In genomic region chr7:68044621-68045020, GRCm38 (mm10) we compare ENCODE assay signal across 22 mouse cellular contexts.
"Had no signal": no experiment of that assay in that cellular context is flagged by ENCODE, and none has a peak within 500 bp of the region (broad histone marks: within the 10 kb centered on the region; RNA-seq: fewer than 3 reads in every experiment).

No protein-coding gene starts in this region.

- H3K36me3 ChIP-seq: heart, embryonic 10.5 days; heart, embryonic 12.5 days; hindbrain, embryonic 12.5 days; intestine, embryonic 15.5 days; liver, embryonic 13.5 days had no signal

- H3K27ac ChIP-seq: gastrocnemius, adult 2 months; heart, embryonic 10.5 days; hindbrain, embryonic 10.5 days; hindbrain, embryonic 12.5 days; hindbrain, embryonic 14.5 days; intestine, embryonic 15.5 days; layer of hippocampus, adult 2 months; left cerebral cortex, adult 2 months; limb, embryonic 10.5 days; limb, embryonic 12.5 days; liver, embryonic 13.5 days had no signal

- H3K27me3 ChIP-seq: heart, embryonic 12.5 days; hindbrain, embryonic 12.5 days; intestine, embryonic 15.5 days; limb, embryonic 12.5 days; liver, embryonic 13.5 days had no signal

- H3K4me3 ChIP-seq: gastrocnemius, adult 2 months; heart, embryonic 10.5 days; heart, embryonic 12.5 days; hindbrain, embryonic 10.5 days; hindbrain, embryonic 12.5 days; intestine, embryonic 15.5 days; layer of hippocampus, adult 2 months; left cerebral cortex, adult 2 months; limb, embryonic 10.5 days; limb, embryonic 12.5 days; liver, embryonic 13.5 days had no signal

- H3K4me1 ChIP-seq: intestine, embryonic 15.5 days had no signal

- DNase-seq: gastrocnemius, adult 2 months; gastrocnemius, postnatal 10 days; gastrocnemius, postnatal 25 days; heart, adult 18-20 months; heart, postnatal 10 days; heart, postnatal 4 days; kidney, adult 8-10 months; kidney, postnatal 10 days; kidney, postnatal 25 days; kidney, postnatal 4 days; liver; liver, embryonic 13.5 days had no signal
